Mouse (Mus musculus) brain, adult 10 weeks (tissue): ENCODE data around the gene Tmem164. TPM values are rescaled to one million over a fixed set of nuclear protein-coding genes. Genes with fewer than 3 reads are reported as not detected.

Source experiments
- polyA plus RNA-seq: library from polyadenylated mRNA; stranded (reverse); fragments of 350-450 nt; fragmentation: Illumina TruSeq; extraction: RNeasy Lipid Tissue Mini Kit (QIAGEN cat#74804); gene quantifications from one replicate; pipeline ENCODE4 v1.2.3, GENCODE M21; 2015; ENCODE audit warnings: low read depth, low replicate concordance

The Tmem164 gene
- polyA plus RNA-seq = 14.5 TPM

DNA sequence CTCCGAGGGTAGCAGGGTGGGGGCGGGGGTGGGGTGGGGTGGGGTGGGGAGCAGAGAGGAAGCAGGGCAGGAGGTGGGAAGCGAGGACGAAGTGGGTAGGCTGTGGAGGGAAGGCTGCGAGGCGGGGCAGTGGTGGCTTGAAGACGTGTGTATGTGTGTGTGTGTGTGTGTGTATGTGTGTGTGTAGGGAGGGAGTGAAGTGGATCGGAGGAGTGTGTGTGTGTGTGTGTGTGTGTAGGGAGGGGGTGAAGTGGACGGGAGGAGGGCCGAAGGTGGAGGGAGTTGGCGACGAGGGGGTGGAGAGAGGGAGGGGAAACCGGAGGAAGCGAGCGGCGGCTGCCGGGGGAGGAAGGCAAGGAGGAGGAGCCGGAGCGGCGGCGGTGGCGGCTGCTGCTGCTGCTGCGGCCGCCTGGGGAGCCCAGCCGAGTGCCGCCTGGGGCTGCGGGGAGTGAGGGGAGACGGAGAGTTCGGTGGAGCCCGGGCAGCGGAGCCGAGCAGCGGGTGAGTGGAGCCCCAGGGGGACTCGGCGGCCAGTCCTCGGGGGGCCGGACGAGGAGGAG is at the start of gene Tmem164:
Tmem164 (plus strand) TSS at position 351 of the 560 bp plus-strand sequence.

